Mouse (Mus musculus): ENCODE results near the gene Gm38392. TPM values are rescaled to one million over a fixed set of nuclear protein-coding genes. Genes with fewer than 3 reads are reported as not detected.

The Gm38392 gene
- polyA plus RNA-seq, 1 experiment from 2014 or later: 0.27 TPM

- peak; percentile 30 for ATAC-seq (ENCODE audit: low FRiP score, low read depth)
- 23% methylated on average over 7 of the region's 7 CpGs for WGBS
- H3K4me3 ChIP-seq: no peak overlapping the region
- H3K27me3 ChIP-seq (replicated peaks): no peaks in the 10 kb centered on the region
- peaks cover 91% of the 10 kb centered on the region for H3K4me1 ChIP-seq
- H3K9me3 ChIP-seq: no peaks in the 10 kb centered on the region
- H3K4me2 ChIP-seq (replicated peaks): no peak overlapping the region
- H3K27ac ChIP-seq: peak overlapping the region; percentile 96
- 0 out of 2 replicates have a peak overlapping the region, but pooled peaks have one; percentile 47 for H3K9ac ChIP-seq
- peaks cover 20% of the 10 kb centered on the region for H3K36me3 ChIP-seq
Measured at GRCm38 (mm10) chr3:88232301-88232702, 54.7 kb downstream of the Gm38392 start.

GRCm38 (mm10) chr3:88231061-88231641 lies 55.9 kb downstream of the Gm38392 start:
- H3K4me1 ChIP-seq: peaks cover 88% of the 10 kb centered on the region
- no peaks in the 10 kb centered on the region for H3K27me3 ChIP-seq (replicated peaks)

GRCm38 (mm10) chr3:88230262-88231047 lies 56.6 kb downstream of the Gm38392 start:
- Histone ChIP-seq H3K27ac (peak overlapping the region; percentile 96), H3K9me3 (no peaks in the 10 kb centered on the region), H3K27me3 (replicated peaks) (no peaks in the 10 kb centered on the region), H3K36me3 (peaks cover 35% of the 10 kb centered on the region), H3K4me3 (no peak overlapping the region), H3K4me2 (replicated peaks) (peak overlapping the region; percentile 38), H3K4me1 (peaks cover 88% of the 10 kb centered on the region), H3K9ac (peak overlapping the region; percentile 44; the same call in 1 of the 2 replicates)
- ATAC-seq (ENCODE audit: low FRiP score, low read depth): peak; percentile 14
- 20% methylated on average over 17 of the region's 17 CpGs for WGBS

More at GRCm38 (mm10) chr3:88231061-88231641, 55.9 kb downstream of the Gm38392 start:
- peak overlapping the region; percentile 96 for H3K27ac ChIP-seq
- H3K4me2 ChIP-seq (replicated peaks): peak overlapping the region; percentile 38
- 19% methylated on average over 1 of the region's 1 CpGs for WGBS
- no peaks in the 10 kb centered on the region for H3K9me3 ChIP-seq
- 0 out of 2 replicates have a peak overlapping the region, but pooled peaks have one; percentile 3 for H3K4me3 ChIP-seq
- peaks cover 28% of the 10 kb centered on the region for H3K36me3 ChIP-seq
- 0 out of 2 replicates have a peak overlapping the region, but pooled peaks have one; percentile 44 for H3K9ac ChIP-seq
- ATAC-seq (ENCODE audit: low FRiP score, low read depth): peak; percentile 81

- peaks cover 93% of the 10 kb centered on the region for H3K4me1 ChIP-seq
- H3K27me3 ChIP-seq (replicated peaks): no peaks in the 10 kb centered on the region
- peak overlapping the region; percentile 96 for H3K27ac ChIP-seq
- WGBS: 68% methylated on average over 6 of the region's 6 CpGs
- H3K4me3 ChIP-seq: no peak overlapping the region
- H3K36me3 ChIP-seq: peaks cover 44% of the 10 kb centered on the region
- H3K4me2 ChIP-seq (replicated peaks): 0 out of 2 replicates have a peak overlapping the region, but pooled peaks have one; percentile 38
- H3K9me3 ChIP-seq: no peaks in the 10 kb centered on the region
- no peak for ATAC-seq (ENCODE audit: low FRiP score, low read depth)
- peak overlapping the region; percentile 43; the same call in 1 of the 2 replicates for H3K9ac ChIP-seq
Measured at GRCm38 (mm10) chr3:88229526-88229925, 57.5 kb downstream of the Gm38392 start.

- ATAC-seq (ENCODE audit: low FRiP score, low read depth): no peak
- no peaks in the 10 kb centered on the region for H3K9me3 ChIP-seq
- peak overlapping the region; percentile 40 for H3K4me2 ChIP-seq (replicated peaks)
- no peaks in the 10 kb centered on the region for H3K27me3 ChIP-seq (replicated peaks)
- H3K4me1 ChIP-seq: peaks cover 94% of the 10 kb centered on the region
- H3K4me3 ChIP-seq: no peak overlapping the region
- peaks cover 50% of the 10 kb centered on the region for H3K36me3 ChIP-seq
- peak overlapping the region; percentile 43 for H3K9ac ChIP-seq
- 65% methylated on average over 4 of the region's 4 CpGs for WGBS
- peak overlapping the region; percentile 96 for H3K27ac ChIP-seq
Measured at GRCm38 (mm10) chr3:88228906-88229305, 58.1 kb downstream of the Gm38392 start.

GRCm38 (mm10) chr3:88227976-88228375 lies 59.0 kb downstream of the Gm38392 start:
- no peak overlapping the region for H3K4me3 ChIP-seq
- H3K9me3 ChIP-seq: no peaks in the 10 kb centered on the region
- peak; percentile 27 for ATAC-seq (ENCODE audit: low FRiP score, low read depth)
- 12% methylated on average over 6 of the region's 6 CpGs for WGBS
- H3K4me1 ChIP-seq: peaks cover 94% of the 10 kb centered on the region
- peak overlapping the region; percentile 43 for H3K9ac ChIP-seq
- peak overlapping the region; percentile 96 for H3K27ac ChIP-seq
- H3K27me3 ChIP-seq (replicated peaks): no peaks in the 10 kb centered on the region
- H3K36me3 ChIP-seq: peaks cover 59% of the 10 kb centered on the region
- peak overlapping the region; percentile 40 for H3K4me2 ChIP-seq (replicated peaks)

GRCm38 (mm10) chr3:88227260-88227659 lies 59.8 kb downstream of the Gm38392 start:
- Histone ChIP-seq H3K27ac (peak overlapping the region; percentile 96), H3K4me3 (no peak overlapping the region), H3K9ac (0 out of 2 replicates have a peak overlapping the region, but pooled peaks have one; percentile 43), H3K4me2 (replicated peaks) (peak overlapping the region; percentile 40; the same call in 1 of the 2 replicates), H3K27me3 (replicated peaks) (no peaks in the 10 kb centered on the region), H3K9me3 (no peaks in the 10 kb centered on the region), H3K36me3 (peaks cover 62% of the 10 kb centered on the region), H3K4me1 (peaks cover 94% of the 10 kb centered on the region)
- ATAC-seq (ENCODE audit: low FRiP score, low read depth): no peak
- WGBS: 23% methylated on average over 4 of the region's 4 CpGs

GRCm38 (mm10) chr3:88226101-88226845 lies 60.7 kb downstream of the Gm38392 start:
- H3K9me3 ChIP-seq: no peaks in the 10 kb centered on the region
- no peak overlapping the region for H3K4me3 ChIP-seq
- 0 out of 2 replicates have a peak overlapping the region, but pooled peaks have one; percentile 35 for H3K9ac ChIP-seq
- H3K36me3 ChIP-seq: peaks cover 62% of the 10 kb centered on the region
- peak overlapping the region; percentile 86 for H3K27ac ChIP-seq
- H3K4me1 ChIP-seq: peaks cover 95% of the 10 kb centered on the region
- H3K4me2 ChIP-seq (replicated peaks): peak overlapping the region; percentile 27; the same call in 1 of the 2 replicates
- no peaks in the 10 kb centered on the region; the same call in 1 of the 2 replicates for H3K27me3 ChIP-seq (replicated peaks)
- ATAC-seq (ENCODE audit: low FRiP score, low read depth): no peak
- WGBS: 58% methylated on average over 10 of the region's 10 CpGs

GRCm38 (mm10) chr3:88224929-88225328 lies 62.1 kb downstream of the Gm38392 start:
- H3K4me2 ChIP-seq (replicated peaks): peak overlapping the region; percentile 27
- ATAC-seq (ENCODE audit: low FRiP score, low read depth): no peak
- peak overlapping the region; percentile 86 for H3K27ac ChIP-seq
- peaks cover 95% of the 10 kb centered on the region for H3K4me1 ChIP-seq
- H3K27me3 ChIP-seq (replicated peaks): peaks cover 10% of the 10 kb centered on the region; the same call in 1 of the 2 replicates
- peak overlapping the region; percentile 35; the same call in 1 of the 2 replicates for H3K9ac ChIP-seq
- peaks cover 64% of the 10 kb centered on the region for H3K36me3 ChIP-seq
- H3K9me3 ChIP-seq: no peaks in the 10 kb centered on the region
- 53% methylated on average over 2 of the region's 2 CpGs for WGBS
- H3K4me3 ChIP-seq: no peak overlapping the region

- 56% methylated on average over 6 of the region's 6 CpGs for WGBS
- 0 out of 2 replicates have a peak, but pooled peaks have one; percentile 0 for ATAC-seq (ENCODE audit: low FRiP score, low read depth)
- Histone ChIP-seq H3K9ac (peak overlapping the region; percentile 52), H3K27ac (peak overlapping the region; percentile 86), H3K9me3 (no peaks in the 10 kb centered on the region), H3K4me2 (replicated peaks) (peak overlapping the region; percentile 81), H3K4me1 (peaks cover 79% of the 10 kb centered on the region), H3K36me3 (peaks cover 56% of the 10 kb centered on the region), H3K27me3 (replicated peaks) (peaks cover 28% of the 10 kb centered on the region), H3K4me3 (no peak overlapping the region)
Measured at GRCm38 (mm10) chr3:88222446-88222845, 64.6 kb downstream of the Gm38392 start.

GRCm38 (mm10) chr3:88221519-88222390 lies 65.3 kb downstream of the Gm38392 start:
- H3K4me3 ChIP-seq: no peak overlapping the region
- peak overlapping the region; percentile 99 for H3K9ac ChIP-seq
- peak overlapping the region; percentile 81 for H3K4me2 ChIP-seq (replicated peaks)
- peaks cover 31% of the 10 kb centered on the region for H3K27me3 ChIP-seq (replicated peaks)
- peak overlapping the region; percentile 86 for H3K27ac ChIP-seq
- H3K36me3 ChIP-seq: peaks cover 54% of the 10 kb centered on the region
- H3K9me3 ChIP-seq: no peaks in the 10 kb centered on the region
- 23% methylated on average over 12 of the region's 12 CpGs for WGBS
- peaks cover 74% of the 10 kb centered on the region for H3K4me1 ChIP-seq
- peak; percentile 74 for ATAC-seq (ENCODE audit: low FRiP score, low read depth)
